Mouse (Mus musculus) liver, embryonic 18 days (tissue): ENCODE measurements around the gene Eif4a3. TPM values are rescaled to one million over a fixed set of nuclear protein-coding genes. Genes with fewer than 3 reads are reported as not detected.

ENCODE experiments used
- polyA plus RNA-seq: library from polyadenylated mRNA; depleted of rRNA; stranded (reverse); fragments of >200 nt; gene quantifications from 2 replicates; pipeline ENCODE4 v1.2.3, GENCODE M21; 2012; rRNA removed

Gene Eif4a3
- polyA plus RNA-seq = 64.6 and 73.0 TPM in 2 replicates

GRCm38 (mm10) chr11:119299391-119300245 is at the start of gene Eif4a3:
Gene Eif4a3, minus strand, starts transcription at chr11:119300089.

GRCm38 (mm10) chr11:119307658-119307867 is 7.7 kb upstream of the Eif4a3 start, which contains the start of gene Card14:
Gene Card14, plus strand, starts transcription at chr11:119307768.

GRCm38 (mm10) chr11:119267768-119268556 is 31.9 kb downstream of the Eif4a3 start, which contains the start of gene Gaa:
Gene Gaa, plus strand, starts transcription at chr11:119267887.

Other genes with a start within 250 kb of the Eif4a3 start
- gene Cbx4, start 213.9 kb downstream of the Eif4a3 start, polyA plus RNA-seq = 5.2 and 6.5 TPM in 2 replicates
- gene Tbc1d16, start 71.6 kb downstream of the Eif4a3 start, polyA plus RNA-seq = 2.0 and 2.6 TPM in 2 replicates
- 0.48 and 0.50 TPM in 2 replicates for gene Ccdc40, start 71.5 kb downstream of the Eif4a3 start, polyA plus RNA-seq
- gene Gaa, start 32.2 kb downstream of the Eif4a3 start, polyA plus RNA-seq = 25.5 and 31.5 TPM in 2 replicates
- gene Card14, start 7.7 kb upstream of the Eif4a3 start, polyA plus RNA-seq = 0.15 and 0.22 TPM in 2 replicates
- gene Sgsh, start 55.4 kb upstream of the Eif4a3 start, polyA plus RNA-seq = 1.5 and 1.6 TPM in 2 replicates
- 2.6 and 3.3 TPM in 2 replicates for gene Slc26a11, start 55.5 kb upstream of the Eif4a3 start, polyA plus RNA-seq
- gene Rnf213, start 93.0 kb upstream of the Eif4a3 start, polyA plus RNA-seq = 29.1 and 33.7 TPM in 2 replicates
- 4.2 and 4.5 TPM in 2 replicates for gene Endov, start 191.3 kb upstream of the Eif4a3 start, polyA plus RNA-seq
- 0.01 TPM in 1 of 2 replicates, not detected in the other for gene Nptx1, start 247.7 kb upstream of the Eif4a3 start, polyA plus RNA-seq